Comparison of ENCODE assay signal across 12 mouse cellular contexts in the genomic region with DNA sequence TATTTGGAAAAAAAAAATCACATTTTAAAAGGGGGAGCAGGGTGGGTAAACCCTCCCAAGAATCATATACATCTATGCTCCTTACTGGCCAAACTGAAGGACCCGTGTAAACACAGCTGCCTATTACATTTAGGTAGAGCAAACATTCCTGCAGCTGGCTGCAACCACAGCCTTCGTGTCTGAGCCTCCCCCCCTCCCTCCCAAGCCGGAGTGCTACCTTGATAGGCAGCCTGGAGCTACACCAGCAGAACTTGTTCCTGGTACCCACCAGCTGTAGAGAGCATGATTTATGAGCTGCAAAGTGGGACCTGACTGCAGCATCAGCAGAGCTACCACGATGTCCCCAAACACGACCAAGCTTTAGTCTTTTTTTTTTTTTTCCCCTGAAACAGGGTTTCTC. TPM values are rescaled to one million over a fixed set of nuclear protein-coding genes. Genes with fewer than 3 reads are reported as not detected.
DNase-seq lines count a peak whose midpoint lies in the region; ATAC-seq and TF ChIP-seq lines count a peak whose summit lies in the region.
"Had no signal": no experiment of that assay in that cellular context is flagged by ENCODE, and none has a peak within 500 bp of the region (broad histone marks: within the 10 kb centered on the region; RNA-seq: fewer than 3 reads in every experiment).

No protein-coding gene starts in this region.

- ATAC-seq in lung, embryonic 16.5 days (ENCODE audit: low read depth), result peak; percentile 88
- ATAC-seq in limb, embryonic 11.5 days (ENCODE audit: insufficient number of reproducible peaks, low FRiP score, low TSS enrichment, low read depth), result peak; percentile 55; the same call in 1 of the 2 replicates
- ATAC-seq in liver, embryonic 12.5 days, result no peak

- DNase-seq in gastrocnemius, adult 2 months, result peak; percentile 51
- DNase-seq in gastrocnemius, postnatal 10 days, result no peak
- DNase-seq in lung, postnatal 4 days, result no peak
- DNase-seq in limb, embryonic 11.5 days (ENCODE audit: low spot score), result peak; percentile 64
- peak; percentile 14 for DNase-seq in thymus, postnatal 25 days
- no peak for DNase-seq in spleen, postnatal 10 days (ENCODE audit: low spot score in 2 of 2)
- DNase-seq: kidney, postnatal 10 days had no signal

- peak overlapping the region; percentile 21 for H3K4me3 ChIP-seq in gastrocnemius, adult 2 months
- H3K4me3 ChIP-seq in lung, embryonic 16.5 days (ENCODE audit: low read length), result no peak overlapping the region
- no peak overlapping the region for H3K4me3 ChIP-seq in limb, embryonic 11.5 days (ENCODE audit: low read depth, low read length)
- H3K4me3 ChIP-seq in liver, embryonic 12.5 days, result no peak overlapping the region
- H3K4me3 ChIP-seq: hindbrain, embryonic 13.5 days; myocyte had no signal

- H3K4me1 ChIP-seq in lung, embryonic 16.5 days (replicated peaks; ENCODE audit: control insufficient read depth, insufficient read depth, low read length), result peaks cover 36% of the 10 kb centered on the region
- peaks cover 8% of the 10 kb centered on the region; the same call in 1 of the 2 replicates for H3K4me1 ChIP-seq in limb, embryonic 11.5 days (ENCODE audit: control insufficient read depth, insufficient read depth, low read length)
- peaks cover 42% of the 10 kb centered on the region for H3K4me1 ChIP-seq in liver, embryonic 12.5 days

- intact Hi-C loops in gastrocnemius, adult 2 months (cut with DNase I), result no loop called here

- TF ChIP-seq CTCF in gastrocnemius, adult 2 months (IDR thresholded peaks at IDR 0.05), result no peak

- H3K27ac ChIP-seq in gastrocnemius, adult 2 months, result peak overlapping the region; percentile 87
- H3K27ac ChIP-seq in lung, embryonic 16.5 days (ENCODE audit: low read length), result peak overlapping the region; percentile 73
- H3K27ac ChIP-seq in limb, embryonic 11.5 days (replicated peaks; ENCODE audit: low read depth, low read length), result no peak overlapping the region
- no peak overlapping the region for H3K27ac ChIP-seq in liver, embryonic 12.5 days
- H3K27ac ChIP-seq: hindbrain, embryonic 13.5 days had no signal

- WGBS in lung, embryonic 16.5 days, result 10% methylated on average over 5 of the region's 5 CpGs
- 5% methylated on average over 5 of the region's 5 CpGs for WGBS in limb, embryonic 11.5 days
- 36% methylated on average over 5 of the region's 5 CpGs for WGBS in liver, embryonic 12.5 days (ENCODE audit: insufficient replicate concordance)

- no peaks in the 10 kb centered on the region for H3K9me3 ChIP-seq in lung, embryonic 16.5 days (ENCODE audit: control insufficient read depth, low read length)
- H3K9me3 ChIP-seq in limb, embryonic 11.5 days (ENCODE audit: control insufficient read depth, low read length), result no peaks in the 10 kb centered on the region
- no peaks in the 10 kb centered on the region for H3K9me3 ChIP-seq in liver, embryonic 12.5 days (replicated peaks)
- H3K9me3 ChIP-seq: hindbrain, embryonic 13.5 days had no signal

- no peak overlapping the region for H3K9ac ChIP-seq in lung, embryonic 16.5 days (ENCODE audit: low read length)
- H3K9ac ChIP-seq in limb, embryonic 11.5 days (ENCODE audit: low read length), result no peak overlapping the region
- no peak overlapping the region for H3K9ac ChIP-seq in liver, embryonic 12.5 days
- H3K9ac ChIP-seq: hindbrain, embryonic 13.5 days had no signal

- no peaks in the 10 kb centered on the region for H3K36me3 ChIP-seq in lung, embryonic 16.5 days (ENCODE audit: control insufficient read depth, insufficient read depth, low read length)
- no peaks in the 10 kb centered on the region for H3K36me3 ChIP-seq in limb, embryonic 11.5 days (ENCODE audit: control insufficient read depth, insufficient read depth, low read length)
- H3K36me3 ChIP-seq in liver, embryonic 12.5 days, result no peaks in the 10 kb centered on the region
- H3K36me3 ChIP-seq: hindbrain, embryonic 13.5 days had no signal

- H3K4me2 ChIP-seq in lung, embryonic 16.5 days (ENCODE audit: low read depth, low read length), result no peak overlapping the region
- H3K4me2 ChIP-seq in limb, embryonic 11.5 days (ENCODE audit: low read depth, severe bottlenecking), result no peak overlapping the region
- no peak overlapping the region for H3K4me2 ChIP-seq in liver, embryonic 12.5 days
- H3K4me2 ChIP-seq: hindbrain, embryonic 13.5 days; liver, embryonic 11.5 days had no signal

- no peaks in the 10 kb centered on the region for H3K27me3 ChIP-seq in lung, embryonic 16.5 days (ENCODE audit: control insufficient read depth, insufficient read depth, low read depth, low read length)
- H3K27me3 ChIP-seq in limb, embryonic 11.5 days (ENCODE audit: control insufficient read depth, insufficient read depth, low read length), result no peaks in the 10 kb centered on the region
- H3K27me3 ChIP-seq in liver, embryonic 12.5 days (replicated peaks), result no peaks in the 10 kb centered on the region

RNA-seq across cellular contexts. Expression of a gene that starts 9.9 kb away (rescaled TPM):
- 1 to 10 TPM; 8.6 to 9.8 TPM for total RNA-seq in gastrocnemius, adult 2 months (2021)
- total RNA-seq in gastrocnemius, postnatal 10 days (2021), result 10 to 100 TPM; 12.1 to 14.3 TPM
- 12.0 and 12.7 TPM in 2 replicates for polyA plus RNA-seq in lung, embryonic 16.5 days (2015; fragmentation: Nextera tagmentation; extraction: Ambion mirVana)
- 13.4 and 13.6 TPM in 2 replicates for polyA plus RNA-seq in limb, embryonic 11.5 days (2014; fragmentation: Nextera tagmentation; extraction: Ambion mirVana)
- polyA plus RNA-seq in liver, embryonic 12.5 days (2016; fragmentation: Nextera tagmentation; extraction: Ambion mirVana), result 5.0 and 5.1 TPM in 2 replicates

Comparison
In these comparisons a context has a peak if more than half of its experiments do, and no peak if none do; other contexts are left out.
1. DNase-seq: peak in gastrocnemius, adult 2 months (single experiment), limb, embryonic 11.5 days (single experiment) and thymus, postnatal 25 days (single experiment); none in gastrocnemius, postnatal 10 days (single experiment), lung, postnatal 4 days (0 of 2) and spleen, postnatal 10 days (0 of 2).
2. H3K27ac ChIP-seq: peak in gastrocnemius, adult 2 months (single experiment) and lung, embryonic 16.5 days (single experiment); none in limb, embryonic 11.5 days (single experiment) and liver, embryonic 12.5 days (single experiment).